Mouse (Mus musculus): ENCODE measurements around the gene Eva1c.

DNA sequence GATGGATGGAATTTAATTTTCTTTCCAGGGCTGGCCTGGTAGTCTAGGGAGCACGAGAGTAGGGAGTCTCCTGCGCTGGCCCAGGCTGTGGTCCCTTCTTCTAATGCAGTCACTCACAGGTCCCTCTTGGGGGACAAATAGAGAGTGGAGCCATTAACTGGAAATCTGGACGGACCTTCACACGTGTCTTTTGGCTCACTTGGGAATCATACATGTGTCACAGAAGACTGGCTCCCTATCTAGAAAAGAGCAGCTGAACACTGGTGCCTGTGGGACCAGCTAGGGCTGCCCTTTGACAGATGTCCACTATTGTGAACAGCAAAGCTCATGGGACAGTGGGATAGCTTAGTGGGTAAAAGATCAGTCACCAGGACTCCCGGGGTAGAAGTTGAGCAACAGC is 478 bp upstream of the Eva1c start:
- TF ChIP-seq CTCF (IDR thresholded peaks at IDR 0.05; ENCODE audit: borderline replicate concordance, extremely low read depth, insufficient read depth, insufficient read length) = no peak
- TF ChIP-seq POLR2A (IDR thresholded peaks at IDR 0.05; ENCODE audit: borderline replicate concordance, extremely low read depth, insufficient read depth, insufficient read length, poor library complexity, severe bottlenecking) = no peak

Measured in brain, embryonic 14.5 days (tissue).